Mouse (Mus musculus) megakaryocyte, adult 5-6 weeks (primary cell): ENCODE measurements at regions not wholly inside any gene's neighbourhood (a gene's known extent, or its start where the extent isn't known, plus 50 kb on each side); places are given as distances from the start of the nearest gene placed in this dataset.
A peak's percentile ranks its signal among the peaks of the same experiment; 100 is the strongest.
"Not testable (repeated sequence)": the region's sequence is repeated elsewhere in the genome, so short reads cannot be mapped to it uniquely, and the experiment has no call there.

Experiments
- ATAC-seq: 2 replicates; pipeline ENCODE4 v1.8.0; 2016; ENCODE audit warnings: mild to moderate bottlenecking, inconsistent platforms; ENCODE audit not compliant: poor library complexity, severe bottlenecking

DNA sequence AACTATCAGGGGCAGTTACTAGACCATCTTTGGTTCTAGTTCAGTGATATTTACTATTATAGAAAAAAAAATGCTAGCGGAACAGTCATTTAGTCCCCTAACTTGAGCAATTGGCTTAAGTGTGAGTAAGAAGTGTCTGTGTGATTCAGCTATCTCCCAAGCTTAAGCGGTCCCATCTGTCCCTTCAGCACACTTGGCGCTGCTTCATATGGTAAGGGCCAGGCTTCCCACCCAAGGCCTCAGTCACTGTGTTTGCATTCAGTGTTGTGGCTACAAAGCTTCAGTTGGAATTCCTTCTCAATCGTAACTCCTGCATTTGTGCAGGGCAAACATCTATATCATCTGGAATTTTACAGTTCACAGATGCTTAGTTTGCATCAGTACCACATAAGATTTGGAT lies 232.0 kb downstream of the Trib2 start:
- no peak for ATAC-seq

DNA sequence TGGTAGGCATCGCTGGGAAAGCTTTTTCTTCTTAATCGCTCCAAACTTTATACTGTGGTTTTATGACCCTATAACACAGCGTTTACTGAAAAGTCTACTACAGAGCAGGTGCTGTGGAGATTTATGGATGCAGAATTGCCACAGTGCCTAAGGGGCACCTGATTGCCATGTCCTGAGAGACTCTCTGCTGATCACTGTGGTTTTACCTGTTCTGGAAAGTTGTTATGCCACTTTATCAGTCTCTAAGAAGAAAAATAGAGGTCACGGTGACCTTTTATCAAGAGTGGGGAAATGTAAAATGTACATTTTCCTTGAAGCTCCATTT lies 250.0 kb downstream of the Trib2 start:
- ATAC-seq: no peak

DNA sequence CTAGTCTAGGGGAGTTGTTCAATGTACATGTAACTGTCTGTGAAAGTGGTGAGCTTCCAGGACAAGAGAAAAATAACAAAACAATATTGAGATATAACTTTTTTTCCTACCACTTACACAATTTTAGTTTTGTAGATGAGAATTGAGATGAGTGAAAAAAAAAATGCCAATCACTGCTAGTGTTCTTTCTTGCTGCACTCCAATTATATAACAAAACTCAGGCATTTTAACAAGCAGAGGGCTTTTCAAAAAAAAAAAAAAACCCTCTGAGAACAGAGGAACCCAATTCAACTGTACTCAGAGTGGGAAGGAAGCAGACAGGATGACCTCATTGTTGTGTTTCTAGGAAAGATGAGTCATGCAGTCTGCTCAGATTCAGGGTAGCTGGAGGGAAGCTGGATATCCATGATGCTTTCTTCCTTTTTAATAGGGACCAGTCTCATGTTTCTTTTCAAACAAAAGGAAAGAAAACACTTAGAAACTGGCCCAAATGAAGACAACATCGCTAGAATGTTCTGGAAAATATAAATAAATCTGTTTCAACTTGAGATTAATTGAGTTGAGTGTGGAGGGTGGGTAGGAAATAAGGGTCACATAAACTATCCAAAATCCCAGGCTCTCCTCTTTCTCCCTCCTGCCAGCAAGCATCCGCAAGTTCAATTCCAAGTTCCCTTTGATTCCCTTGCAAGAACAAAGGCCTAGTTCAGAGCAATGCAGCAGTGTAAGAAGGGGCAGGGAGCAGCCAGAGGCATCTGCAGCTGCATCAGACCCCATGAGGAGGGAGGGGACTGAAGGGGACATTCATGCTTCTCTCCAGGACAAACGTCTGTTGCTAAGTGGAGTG lies 250.6 kb downstream of the Trib2 start:
- no peak for ATAC-seq

DNA sequence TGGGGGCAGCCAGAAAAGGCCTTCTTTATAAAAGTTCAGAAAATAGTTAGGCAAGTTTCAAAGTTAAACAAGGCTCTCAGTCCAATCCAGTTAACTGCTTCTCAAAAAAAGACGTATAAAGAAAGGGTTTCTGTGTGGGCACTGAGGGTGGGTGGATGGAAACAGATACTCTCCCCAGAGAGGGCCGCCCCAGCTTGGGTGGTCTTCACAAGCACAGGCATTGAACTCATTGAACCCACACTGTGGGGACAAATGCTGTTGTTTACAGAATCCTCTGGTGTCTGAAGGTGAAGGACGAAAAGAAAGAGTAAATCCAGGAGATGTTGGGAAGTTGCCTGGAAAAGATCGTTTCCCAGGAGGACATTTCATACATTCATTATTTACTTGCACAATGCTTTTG lies 253.9 kb downstream of the Trib2 start:
- ATAC-seq: no peak

DNA sequence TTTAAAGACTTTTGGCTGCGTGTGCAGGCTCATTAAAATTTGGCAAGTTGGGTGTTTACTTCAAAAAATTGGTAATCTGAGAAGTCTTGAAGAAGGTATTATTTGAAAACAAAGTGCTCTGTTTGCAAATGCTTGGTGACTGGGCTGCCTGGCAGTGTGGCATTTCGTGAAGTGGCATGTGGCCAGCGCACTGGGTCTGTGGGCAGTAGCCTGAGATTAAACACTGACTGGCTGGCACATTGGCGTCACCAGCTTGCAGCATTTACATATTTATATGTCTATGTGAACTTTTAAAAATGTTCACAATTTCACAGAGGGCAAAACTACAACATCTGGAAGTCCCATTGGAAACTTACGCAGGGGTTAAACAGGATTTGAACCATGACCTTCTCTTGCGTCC lies 261.3 kb downstream of the Trib2 start:
- ATAC-seq: no peak

DNA sequence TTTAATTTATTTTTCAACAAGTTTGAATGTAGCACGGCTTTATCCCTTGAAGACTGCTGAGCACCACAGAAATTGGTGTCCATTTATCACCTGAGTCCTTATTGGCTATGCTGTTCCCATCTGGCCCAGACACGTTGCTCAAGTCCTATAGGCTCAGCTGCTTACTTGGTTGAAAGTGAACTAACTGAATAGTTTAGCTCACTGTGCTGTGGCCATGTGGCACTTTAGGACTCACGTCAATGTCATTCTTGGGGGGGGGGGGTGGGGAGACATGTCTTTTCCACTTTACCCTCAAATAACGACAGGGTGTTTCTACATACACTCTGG lies 263.1 kb downstream of the Trib2 start:
- no peak for ATAC-seq

DNA sequence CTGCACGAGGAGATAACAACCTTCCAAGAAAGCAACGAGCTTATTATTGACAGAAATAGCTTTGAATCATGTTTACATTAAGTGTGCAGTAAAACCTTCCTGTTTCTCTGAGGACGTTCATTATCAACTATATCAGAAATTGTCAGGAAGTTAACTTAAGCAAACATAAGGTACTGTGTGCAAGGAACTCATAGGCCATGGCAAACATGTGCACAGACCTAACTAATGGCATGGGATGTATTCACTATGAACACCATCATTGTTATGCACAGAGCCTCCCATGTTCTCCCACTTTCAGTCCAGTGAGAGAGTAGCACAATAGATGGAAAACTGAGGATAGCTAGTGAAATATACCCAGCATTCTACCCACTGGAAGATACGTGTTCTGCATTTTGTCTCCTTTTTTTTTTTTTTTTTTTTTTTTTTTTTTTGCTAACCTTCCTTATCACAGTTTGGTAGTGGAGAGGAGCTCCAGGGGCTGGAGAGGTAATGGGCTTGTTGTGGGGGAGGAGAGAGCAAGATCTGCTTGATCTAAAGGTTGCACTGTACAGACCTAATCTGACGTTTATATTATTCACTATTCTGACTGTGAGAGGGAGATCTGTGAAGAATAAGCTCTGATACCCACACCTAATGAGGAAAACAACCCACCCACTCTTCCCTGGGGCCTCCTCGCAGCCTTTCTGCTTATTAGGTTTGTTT lies 263.6 kb downstream of the Trib2 start:
- no peak for ATAC-seq

DNA sequence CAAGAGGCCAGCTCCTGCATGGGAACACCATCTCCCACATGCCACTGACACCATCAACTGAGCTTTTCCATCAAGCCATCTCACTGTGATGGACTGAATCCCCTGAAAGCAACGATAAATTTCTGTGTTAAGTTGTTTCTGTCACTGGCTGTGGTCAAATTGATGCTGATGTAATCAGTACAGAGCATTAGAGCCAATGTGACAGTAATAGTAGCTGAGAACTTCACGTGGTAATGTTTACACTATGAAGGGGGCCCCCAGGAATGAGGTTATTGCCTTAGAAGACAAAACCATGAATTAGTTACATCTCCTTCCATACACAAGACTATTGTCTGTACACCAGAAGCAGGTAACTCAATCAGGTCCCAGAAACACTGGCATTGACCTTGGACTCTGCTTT lies 264.5 kb downstream of the Trib2 start:
- no peak for ATAC-seq

DNA sequence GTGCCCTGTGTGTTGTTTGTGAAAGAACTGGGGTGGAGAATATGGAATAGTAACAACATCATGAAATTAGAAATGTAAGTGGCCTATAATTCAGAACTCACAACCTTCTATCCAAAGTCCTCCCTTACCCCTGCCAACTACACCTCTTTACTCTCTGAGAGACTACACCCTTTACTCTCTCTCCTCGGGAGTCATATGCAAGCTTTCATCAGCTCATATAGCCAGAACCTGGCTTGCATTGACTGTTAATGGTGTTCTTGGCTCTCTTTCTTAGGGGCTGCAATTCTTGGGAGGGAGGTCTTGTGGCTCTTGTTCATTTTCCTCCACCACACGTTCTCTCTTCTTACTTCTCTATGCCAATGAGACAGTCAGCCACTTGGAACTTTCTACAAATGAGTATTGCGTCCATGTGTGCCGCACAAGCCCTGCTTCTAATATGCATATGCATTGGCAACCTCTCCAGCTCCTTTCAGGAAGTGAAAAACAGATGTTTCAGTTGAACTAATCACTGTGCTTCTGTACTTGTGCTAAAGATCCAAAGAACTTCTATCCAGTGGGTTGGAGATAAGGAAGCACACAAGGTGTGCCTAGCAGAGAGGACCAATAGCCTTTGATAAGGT lies 265.3 kb downstream of the Trib2 start:
- no peak for ATAC-seq

DNA sequence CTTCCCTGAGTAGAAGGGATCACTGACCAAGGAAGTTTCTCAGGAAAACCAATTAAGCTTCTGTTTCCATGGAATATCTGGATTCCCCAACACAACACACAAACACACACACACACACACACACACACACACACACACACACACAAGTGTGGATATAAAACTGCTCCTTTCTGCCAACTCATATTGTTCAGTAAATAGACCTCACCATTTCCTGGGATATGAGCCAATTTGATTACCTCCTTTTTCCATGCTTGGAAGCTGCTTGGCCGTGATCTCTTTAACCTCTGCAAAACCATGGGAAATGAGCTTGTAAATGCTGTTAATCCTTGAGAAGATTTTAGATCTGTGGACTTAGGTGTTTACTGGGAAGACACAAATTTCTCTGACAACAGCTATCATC lies 272.4 kb downstream of the Trib2 start:
- no peak for ATAC-seq

DNA sequence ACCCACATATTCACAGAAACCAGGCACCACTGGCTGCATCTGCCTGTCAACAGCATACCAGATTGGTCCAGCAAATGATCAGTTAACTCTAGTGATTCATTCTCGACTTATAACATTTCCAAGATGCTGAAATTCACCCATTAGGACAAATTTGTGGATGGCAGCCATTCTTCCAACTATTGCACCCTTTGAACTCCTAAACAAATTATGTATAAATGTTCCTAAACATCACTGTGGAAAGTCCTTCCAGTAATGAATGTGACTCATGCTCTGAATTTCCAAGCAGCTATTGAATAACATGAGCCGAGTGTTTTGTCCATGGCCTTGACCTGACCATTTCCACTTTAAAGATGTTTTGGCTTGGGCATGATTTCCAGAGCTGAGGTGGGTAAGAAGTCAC lies 274.2 kb downstream of the Trib2 start:
- ATAC-seq: no peak

DNA sequence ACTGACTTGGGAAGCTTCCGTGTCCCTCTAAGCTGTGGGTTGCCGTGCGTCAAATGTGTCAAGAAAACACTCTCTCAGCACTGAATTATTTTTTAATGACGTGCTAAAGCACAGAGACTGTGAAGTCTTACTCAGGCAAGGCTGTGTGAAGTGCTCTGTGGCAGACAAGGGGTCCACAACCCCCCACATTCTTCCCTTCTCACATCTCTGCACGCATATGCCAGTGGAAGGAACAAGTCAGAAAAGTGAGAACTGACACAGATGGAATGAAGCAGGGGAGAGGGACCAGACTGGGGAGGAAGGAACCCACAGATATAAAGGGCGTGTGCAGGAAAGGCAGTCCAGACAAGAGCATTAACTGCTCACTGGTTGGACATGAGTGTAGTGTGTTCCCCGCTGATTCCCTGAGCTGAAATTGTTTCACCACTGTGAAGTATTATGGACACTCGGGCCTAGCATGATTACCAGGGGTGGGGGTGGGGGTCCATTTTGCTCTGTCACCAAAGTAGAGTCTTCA lies 279.8 kb downstream of the Trib2 start:
- no peak for ATAC-seq

DNA sequence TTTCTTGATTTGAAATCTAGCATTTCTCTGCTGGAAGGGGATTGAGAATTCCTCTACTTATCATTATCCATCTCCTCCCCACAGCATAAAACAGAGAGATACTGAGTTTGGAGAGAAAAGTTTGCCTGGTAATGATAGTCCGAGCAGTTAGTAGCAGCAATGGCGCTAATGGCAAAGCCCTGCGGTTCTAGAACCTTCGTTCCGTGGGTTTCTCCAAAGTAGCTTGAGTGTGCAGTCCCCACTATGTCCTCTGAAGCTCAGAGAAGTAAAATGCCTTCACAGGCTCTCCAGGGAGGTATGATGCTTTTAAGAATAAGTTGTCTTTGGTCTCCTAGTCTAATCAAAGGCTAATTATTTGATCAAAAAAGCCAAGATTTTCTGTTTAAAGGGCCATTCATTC lies 280.5 kb downstream of the Trib2 start:
- no peak for ATAC-seq

DNA sequence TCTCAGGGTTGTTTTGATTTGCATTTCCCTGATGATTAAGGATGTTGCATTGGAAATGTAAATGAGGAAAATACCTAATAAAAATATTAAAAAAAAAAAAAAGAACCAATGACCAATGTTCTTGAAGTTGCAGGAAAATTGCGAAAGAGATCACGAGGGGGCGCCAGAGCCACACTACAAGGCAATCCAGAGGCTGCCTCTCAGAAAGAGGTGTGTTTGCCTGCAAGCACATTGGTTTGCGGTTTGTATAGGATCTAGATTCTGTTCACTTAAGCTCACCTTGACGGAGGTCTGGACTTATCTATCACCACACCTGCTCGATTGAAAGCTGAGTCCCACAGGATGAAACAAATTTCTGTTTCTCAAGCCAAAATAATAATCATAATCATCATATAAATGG lies 280.9 kb downstream of the Trib2 start:
- ATAC-seq: peak; percentile 64

DNA sequence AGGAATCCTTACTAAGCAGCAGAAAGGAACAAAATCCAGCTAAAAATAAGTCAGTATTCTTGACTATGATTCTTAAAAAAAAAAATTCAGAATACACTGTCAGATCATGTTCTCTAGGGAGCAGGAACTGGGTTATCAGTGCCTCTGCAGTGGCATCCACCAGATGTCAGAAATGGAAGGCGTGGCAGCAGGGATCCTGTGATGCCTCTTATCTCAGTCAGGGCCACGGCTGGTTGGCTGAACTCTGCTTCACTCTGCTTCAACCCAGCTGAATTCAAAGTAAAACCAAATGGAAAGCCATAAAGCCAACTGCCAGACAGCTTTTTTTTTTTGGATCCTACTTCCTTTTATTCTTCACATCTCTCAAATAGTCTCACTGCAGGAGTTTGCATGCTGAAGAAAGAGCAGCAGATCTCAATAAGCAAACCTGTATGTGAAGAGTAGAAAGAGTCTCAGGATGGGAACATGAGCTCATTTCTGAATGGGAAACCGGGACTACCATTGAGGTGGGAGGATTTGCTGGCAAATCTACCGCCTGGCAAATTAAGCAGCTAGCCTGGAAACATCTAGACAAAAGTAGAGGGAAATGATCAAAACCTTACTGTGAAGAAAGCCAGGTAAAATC lies 295.8 kb downstream of the Trib2 start:
- ATAC-seq: no peak

DNA sequence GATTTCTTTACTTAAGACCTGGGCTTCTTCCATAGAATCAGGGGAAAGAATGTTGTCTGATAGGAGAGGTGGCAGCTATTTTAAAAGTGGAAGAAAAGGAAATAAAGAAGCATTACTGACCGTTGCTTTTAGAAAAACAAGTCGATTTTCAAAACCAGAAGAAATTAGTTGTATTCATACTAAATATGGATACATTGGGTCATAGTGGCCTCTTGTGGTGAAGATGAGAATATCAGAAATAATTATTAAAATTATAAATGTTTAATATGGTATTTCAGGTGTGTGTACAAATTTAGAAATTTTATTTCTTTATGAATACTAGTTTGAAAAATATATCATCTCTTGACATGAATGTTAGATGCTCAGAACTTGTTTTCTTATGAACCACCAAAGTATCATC lies 304.7 kb downstream of the Trib2 start:
- ATAC-seq: no peak

DNA sequence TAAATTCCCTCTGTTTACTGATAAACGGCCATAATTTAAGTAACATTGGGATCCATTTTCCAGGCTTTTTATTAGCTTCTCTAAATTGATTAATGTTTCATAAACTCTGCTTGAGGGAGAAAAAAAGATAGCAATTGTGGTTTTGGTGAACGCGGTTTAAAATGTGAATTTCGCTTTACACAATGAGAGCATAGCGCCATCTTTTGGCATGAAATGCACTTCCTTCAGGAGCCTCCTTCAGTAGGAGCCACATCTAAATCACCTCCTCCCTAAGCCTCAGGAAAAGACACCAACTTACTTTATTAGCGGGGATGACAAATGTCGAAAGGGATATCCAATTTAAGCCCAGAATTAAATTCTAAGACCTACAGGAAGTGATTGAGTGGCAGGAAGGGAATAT lies 309.1 kb downstream of the Trib2 start:
- ATAC-seq: no peak

DNA sequence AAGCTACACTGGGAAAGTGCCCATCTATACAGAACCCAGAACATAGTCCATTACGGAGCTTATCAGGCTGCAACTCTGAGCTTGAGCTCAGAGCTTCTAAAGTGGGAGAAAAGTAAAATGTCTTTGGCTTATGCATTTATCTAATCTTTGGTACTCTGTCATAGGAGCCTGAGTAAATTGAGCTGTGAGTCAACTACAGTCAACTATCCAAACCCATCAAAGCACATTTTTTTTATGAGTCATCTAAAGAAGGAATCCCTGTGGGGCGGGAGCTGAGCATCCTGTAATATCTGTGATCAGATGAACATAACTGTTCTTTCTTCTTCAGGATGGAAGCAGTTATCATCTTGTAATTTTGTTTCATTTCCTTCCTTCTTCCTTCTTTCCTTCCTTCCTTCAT lies 323.1 kb downstream of the Trib2 start:
- no peak for ATAC-seq

DNA sequence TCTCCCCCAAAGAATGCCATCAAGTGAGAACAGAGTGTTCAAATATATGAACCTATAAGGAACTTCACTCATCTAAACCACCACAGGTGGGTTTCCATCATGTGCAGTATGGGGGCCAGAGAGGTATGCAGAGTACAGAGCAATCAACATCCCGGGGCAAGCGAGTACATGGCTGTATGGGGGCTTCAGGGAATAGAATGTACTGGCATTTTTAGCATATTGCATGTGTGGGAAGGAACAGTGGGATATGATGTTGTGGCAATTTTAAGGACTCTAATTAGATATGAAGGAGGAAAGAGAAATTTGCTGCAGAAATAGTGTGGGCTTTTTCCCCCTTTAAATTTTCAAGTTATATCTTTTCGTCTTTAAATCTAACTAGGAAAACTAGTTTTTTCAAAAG lies 344.0 kb downstream of the Trib2 start:
- no peak for ATAC-seq

DNA sequence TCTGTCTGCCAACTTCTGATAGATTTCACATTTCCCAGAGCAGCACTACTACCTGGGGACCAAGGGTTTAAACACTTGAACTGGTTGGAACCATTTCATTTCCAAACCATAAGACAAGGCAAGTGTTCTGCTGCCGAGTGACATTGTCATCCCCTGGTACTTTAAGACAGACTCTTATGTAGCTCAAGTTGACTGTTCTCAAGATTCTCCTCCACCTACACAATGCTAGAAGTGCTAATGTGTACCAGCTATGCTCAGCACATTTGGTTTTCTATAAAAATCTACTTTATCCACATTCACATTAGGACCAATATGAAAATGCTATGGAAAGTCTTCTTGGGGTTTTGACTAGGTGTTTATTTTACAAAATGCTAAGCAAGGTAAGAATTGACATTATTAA lies 357.3 kb downstream of the Trib2 start:
- ATAC-seq: no peak

DNA sequence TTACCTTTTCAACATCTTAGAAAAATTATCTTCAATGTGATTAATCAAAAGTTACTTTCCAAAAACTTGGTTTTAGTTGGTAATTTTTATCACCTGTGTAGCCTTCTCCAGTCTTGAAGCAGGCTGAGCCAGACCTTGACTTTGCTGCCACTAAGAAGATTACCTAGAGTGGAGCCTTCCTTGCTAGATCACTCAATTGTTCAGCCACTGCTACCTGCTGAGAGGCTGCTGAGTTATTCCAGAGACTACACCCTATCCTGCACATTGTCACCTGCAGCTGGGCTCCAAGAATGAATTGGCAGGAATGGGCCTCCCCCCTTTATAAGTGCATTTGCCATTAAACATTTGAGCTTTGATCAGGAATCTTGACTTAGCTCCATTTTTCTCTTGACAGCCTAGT lies 360.4 kb downstream of the Trib2 start:
- not testable (repeated sequence) for ATAC-seq

DNA sequence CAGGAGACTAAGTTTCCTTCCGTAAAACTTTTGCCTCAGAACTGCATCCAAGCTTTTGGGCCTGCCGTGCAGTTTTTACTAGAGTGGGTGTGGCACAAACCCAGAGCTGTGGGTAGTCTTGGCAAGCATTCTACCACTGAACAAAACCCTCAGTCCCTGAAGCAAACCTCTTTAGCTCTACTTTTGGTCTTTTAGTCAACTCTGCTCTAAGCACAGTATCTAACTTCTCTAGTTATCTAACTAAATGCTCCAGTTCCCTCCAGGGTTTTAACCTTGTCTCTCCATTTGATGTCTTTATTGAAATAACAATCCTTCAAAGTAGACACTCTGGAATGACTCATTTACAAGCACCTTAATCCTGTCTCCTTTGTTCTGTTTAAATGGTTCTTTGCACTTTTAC lies 361.0 kb downstream of the Trib2 start:
- no peak for ATAC-seq
